Mouse (Mus musculus): Measurements from ENCODE around the gene Rrm1. TPM values are rescaled to one million over a fixed set of nuclear protein-coding genes. Genes with fewer than 3 reads are reported as not detected.
"Not testable (repeated sequence)": the region's sequence is repeated elsewhere in the genome, so short reads cannot be mapped to it uniquely, and the experiment has no call there.

Rrm1 gene
- polyA plus RNA-seq, 2 experiments = 79.7 to 115 TPM

GRCm38 (mm10) chr7:102404118-102404517 is 37.4 kb upstream of the Rrm1 start:
- no peak for ATAC-seq (ENCODE audit: low FRiP score, low read depth)
- Histone ChIP-seq H3K27me3 (ENCODE audit: control insufficient read depth, insufficient read depth, low read length) (no peaks in the 10 kb centered on the region), H3K4me1 (ENCODE audit: control insufficient read depth, insufficient read depth, low read length) (no peaks in the 10 kb centered on the region), H3K27ac (replicated peaks; ENCODE audit: low read depth, low read length) (no peak overlapping the region), H3K4me3 (replicated peaks; ENCODE audit: low read length) (no peak overlapping the region), H3K36me3 (ENCODE audit: control insufficient read depth, insufficient read depth, low read length) (no peaks in the 10 kb centered on the region), H3K9me3 (ENCODE audit: control insufficient read depth, low read length) (no peaks in the 10 kb centered on the region), H3K4me2 (replicated peaks; ENCODE audit: low read depth, low read length, severe bottlenecking) (no peak overlapping the region), H3K9ac (ENCODE audit: low read depth, low read length, severe bottlenecking) (no peak overlapping the region)
- no peak for TF ChIP-seq POLR2A (IDR thresholded peaks at IDR 0.05; ENCODE audit: borderline replicate concordance, extremely low read depth, insufficient read depth, insufficient read length)
- DNase-seq (ENCODE audit: low spot score) = no peak
- WGBS = 84% methylated on average over 2 of the region's 2 CpGs

GRCm38 (mm10) chr7:102407440-102407839 is 34.1 kb upstream of the Rrm1 start:
- ATAC-seq (ENCODE audit: low FRiP score, low read depth) = no peak
- Histone ChIP-seq H3K9ac (ENCODE audit: low read depth, low read length, severe bottlenecking) (no peak overlapping the region), H3K4me1 (ENCODE audit: control insufficient read depth, insufficient read depth, low read length) (no peaks in the 10 kb centered on the region), H3K27ac (replicated peaks; ENCODE audit: low read depth, low read length) (no peak overlapping the region), H3K36me3 (ENCODE audit: control insufficient read depth, insufficient read depth, low read length) (no peaks in the 10 kb centered on the region), H3K4me3 (replicated peaks; ENCODE audit: low read length) (no peak overlapping the region), H3K4me2 (replicated peaks; ENCODE audit: low read depth, low read length, severe bottlenecking) (no peak overlapping the region), H3K9me3 (ENCODE audit: control insufficient read depth, low read length) (no peaks in the 10 kb centered on the region), H3K27me3 (ENCODE audit: control insufficient read depth, insufficient read depth, low read length) (no peaks in the 10 kb centered on the region)
- no peak for TF ChIP-seq POLR2A (IDR thresholded peaks at IDR 0.05; ENCODE audit: borderline replicate concordance, extremely low read depth, insufficient read depth, insufficient read length)
- no peak for DNase-seq (ENCODE audit: low spot score)

- H3K4me3 ChIP-seq (replicated peaks; ENCODE audit: low read length); ATAC-seq (ENCODE audit: low FRiP score, low read depth); H3K9me3 ChIP-seq (ENCODE audit: control insufficient read depth, low read length); H3K27me3 ChIP-seq (ENCODE audit: control insufficient read depth, insufficient read depth, low read length); H3K36me3 ChIP-seq (ENCODE audit: control insufficient read depth, insufficient read depth, low read length); H3K9ac ChIP-seq (ENCODE audit: low read depth, low read length, severe bottlenecking); H3K4me2 ChIP-seq (replicated peaks; ENCODE audit: low read depth, low read length, severe bottlenecking); H3K4me1 ChIP-seq (ENCODE audit: control insufficient read depth, insufficient read depth, low read length); H3K27ac ChIP-seq (replicated peaks; ENCODE audit: low read depth, low read length); DNase-seq (ENCODE audit: low spot score): not testable (repeated sequence)
- WGBS = 95% methylated on average over 8 of the region's 9 CpGs
Measured at GRCm38 (mm10) chr7:102415272-102415671, 26.2 kb upstream of the Rrm1 start.

GRCm38 (mm10) chr7:102415841-102416240 is 25.7 kb upstream of the Rrm1 start:
- Histone ChIP-seq H3K27me3 (ENCODE audit: control insufficient read depth, insufficient read depth, low read length) (no peaks in the 10 kb centered on the region), H3K4me3 (replicated peaks; ENCODE audit: low read length) (no peak overlapping the region), H3K9me3 (ENCODE audit: control insufficient read depth, low read length) (no peaks in the 10 kb centered on the region), H3K4me2 (replicated peaks; ENCODE audit: low read depth, low read length, severe bottlenecking) (no peak overlapping the region), H3K36me3 (ENCODE audit: control insufficient read depth, insufficient read depth, low read length) (no peaks in the 10 kb centered on the region), H3K27ac (replicated peaks; ENCODE audit: low read depth, low read length) (no peak overlapping the region), H3K4me1 (ENCODE audit: control insufficient read depth, insufficient read depth, low read length) (no peaks in the 10 kb centered on the region), H3K9ac (ENCODE audit: low read depth, low read length, severe bottlenecking) (no peak overlapping the region)
- no peak for TF ChIP-seq POLR2A (IDR thresholded peaks at IDR 0.05; ENCODE audit: borderline replicate concordance, extremely low read depth, insufficient read depth, insufficient read length)
- DNase-seq (ENCODE audit: low spot score) (no peak), ATAC-seq (ENCODE audit: low FRiP score, low read depth) (no peak)
- 44% methylated on average over 6 of the region's 6 CpGs for WGBS

- no peak overlapping the region for H3K4me3 ChIP-seq (replicated peaks; ENCODE audit: low read length)
- H3K9me3 ChIP-seq (ENCODE audit: control insufficient read depth, low read length) = no peaks in the 10 kb centered on the region
- no peak overlapping the region for H3K9ac ChIP-seq (ENCODE audit: low read depth, low read length, severe bottlenecking)
- WGBS = 6% methylated on average over 4 of the region's 4 CpGs
- no peak for TF ChIP-seq POLR2A (IDR thresholded peaks at IDR 0.05; ENCODE audit: borderline replicate concordance, extremely low read depth, insufficient read depth, insufficient read length)
- no peaks in the 10 kb centered on the region for H3K4me1 ChIP-seq (ENCODE audit: control insufficient read depth, insufficient read depth, low read length)
- no peak overlapping the region for H3K4me2 ChIP-seq (replicated peaks; ENCODE audit: low read depth, low read length, severe bottlenecking)
- no peaks in the 10 kb centered on the region for H3K36me3 ChIP-seq (ENCODE audit: control insufficient read depth, insufficient read depth, low read length)
- no peak overlapping the region for H3K27ac ChIP-seq (replicated peaks; ENCODE audit: low read depth, low read length)
- DNase-seq (ENCODE audit: low spot score) = peak; percentile 85
- H3K27me3 ChIP-seq (ENCODE audit: control insufficient read depth, insufficient read depth, low read length) = no peaks in the 10 kb centered on the region
- ATAC-seq (ENCODE audit: low FRiP score, low read depth) = peak; percentile 37
Measured at GRCm38 (mm10) chr7:102417398-102417797, 24.1 kb upstream of the Rrm1 start.

GRCm38 (mm10) chr7:102422036-102422435 is 19.5 kb upstream of the Rrm1 start:
- DNase-seq (ENCODE audit: low spot score) (no peak), ATAC-seq (ENCODE audit: low FRiP score, low read depth) (no peak)
- TF ChIP-seq POLR2A (IDR thresholded peaks at IDR 0.05; ENCODE audit: borderline replicate concordance, extremely low read depth, insufficient read depth, insufficient read length) = no peak
- Histone ChIP-seq H3K36me3 (ENCODE audit: control insufficient read depth, insufficient read depth, low read length) (no peaks in the 10 kb centered on the region), H3K9me3 (ENCODE audit: control insufficient read depth, low read length) (no peaks in the 10 kb centered on the region), H3K9ac (ENCODE audit: low read depth, low read length, severe bottlenecking) (no peak overlapping the region), H3K27ac (replicated peaks; ENCODE audit: low read depth, low read length) (no peak overlapping the region), H3K4me1 (ENCODE audit: control insufficient read depth, insufficient read depth, low read length) (no peaks in the 10 kb centered on the region), H3K27me3 (ENCODE audit: control insufficient read depth, insufficient read depth, low read length) (no peaks in the 10 kb centered on the region), H3K4me3 (replicated peaks; ENCODE audit: low read length) (no peak overlapping the region), H3K4me2 (replicated peaks; ENCODE audit: low read depth, low read length, severe bottlenecking) (no peak overlapping the region)
- 100% methylated on average over 2 of the region's 2 CpGs for WGBS

Measured in limb, embryonic 14.5 days (tissue).